Mouse (Mus musculus) limb, embryonic 15.5 days (tissue): ENCODE data around the gene Klhl42. TPM values are rescaled to one million over a fixed set of nuclear protein-coding genes. Genes with fewer than 3 reads are reported as not detected.

Experiments
- ATAC-seq: fragments of 200-750 bp; cut with Nextera tagmentation; 2 replicates; pipeline ENCODE4 v1.8.0; 2017; ENCODE audit warnings: low read depth, moderate TSS enrichment; ENCODE audit not compliant: insufficient number of reproducible peaks, low FRiP score, low TSS enrichment
- H3K27ac ChIP-seq: fragments of 300-500 bp; sonication (generic); 2 replicates; pipeline ENCODE4 v1.5.1; 2015; ENCODE audit warnings: moderate library complexity, mild to moderate bottlenecking, inconsistent platforms
- H3K27me3 ChIP-seq: fragments of 300-500 bp; sonication (generic); 2 replicates; pipeline ENCODE4 v1.6.1; 2015; ENCODE audit warnings: inconsistent platforms
- H3K36me3 ChIP-seq: fragments of 300-500 bp; sonication (generic); 2 replicates; pipeline ENCODE4 v1.6.1; 2015; ENCODE audit warnings: inconsistent platforms
- H3K4me1 ChIP-seq: fragments of 300-500 bp; sonication (generic); 2 replicates; pipeline ENCODE4 v1.6.1; 2015; ENCODE audit warnings: inconsistent platforms
- H3K4me2 ChIP-seq: fragments of 300-500 bp; sonication (generic); 2 replicates; pipeline ENCODE4 v1.6.1; 2015; ENCODE audit warnings: mild to moderate bottlenecking, inconsistent platforms
- H3K4me3 ChIP-seq: fragments of 300-500 bp; sonication (generic); 2 replicates; pipeline ENCODE4 v1.5.1; 2015; ENCODE audit warnings: mild to moderate bottlenecking, inconsistent platforms
- H3K9ac ChIP-seq: fragments of 300-500 bp; sonication (generic); 2 replicates; pipeline ENCODE4 v1.6.1; 2015; ENCODE audit warnings: inconsistent platforms
- H3K9me3 ChIP-seq: fragments of 300-500 bp; sonication (generic); 2 replicates; pipeline ENCODE4 v1.6.1; 2016; ENCODE audit warnings: inconsistent platforms
- WGBS: fragments of 180-500 bp; shearing (Covaris S2); methylation state at CpG from one replicate; pipeline ENCODE4 v1.1.7; 2015; 5-methylcytosine and 5-hydroxymethylcytosine counted together
- polyA plus RNA-seq: library from polyadenylated mRNA; unstranded; fragments of >200 nt; fragmentation: Nextera tagmentation; extraction: Ambion mirVana; gene quantifications from 2 replicates; pipeline ENCODE4 v1.2.1, GENCODE M21; 2015

Klhl42 gene
- polyA plus RNA-seq, 1 experiment from 2014 or later, result 8.3 TPM

GRCm38 (mm10) chr6:147092136-147092535 lies 957 bp downstream of the Klhl42 start:
- no peaks in the 10 kb centered on the region for H3K27me3 ChIP-seq
- peaks cover 29% of the 10 kb centered on the region for H3K4me1 ChIP-seq
- H3K4me3 ChIP-seq, result peak overlapping the region; percentile 85
- no peaks in the 10 kb centered on the region for H3K9me3 ChIP-seq
- peak overlapping the region; percentile 89; the same call in 1 of the 2 replicates for H3K27ac ChIP-seq
- peak overlapping the region; percentile 94 for H3K9ac ChIP-seq
- peak overlapping the region; percentile 83 for H3K4me2 ChIP-seq
- WGBS, result 3% methylated on average over 15 of the region's 15 CpGs
- H3K36me3 ChIP-seq, result peaks cover 3% of the 10 kb centered on the region; the same call in 1 of the 2 replicates
- ATAC-seq, result no peak

GRCm38 (mm10) chr6:147094771-147095170 lies 3.6 kb downstream of the Klhl42 start:
- WGBS, result 75% methylated on average over 7 of the region's 7 CpGs
- H3K4me2 ChIP-seq, result no peak overlapping the region
- no peaks in the 10 kb centered on the region for H3K9me3 ChIP-seq
- no peak for ATAC-seq
- H3K36me3 ChIP-seq, result peaks cover 3% of the 10 kb centered on the region; the same call in 1 of the 2 replicates
- no peak overlapping the region for H3K4me3 ChIP-seq
- no peak overlapping the region for H3K27ac ChIP-seq
- H3K4me1 ChIP-seq, result peaks cover 34% of the 10 kb centered on the region
- H3K27me3 ChIP-seq, result no peaks in the 10 kb centered on the region
- H3K9ac ChIP-seq, result no peak overlapping the region

DNA sequence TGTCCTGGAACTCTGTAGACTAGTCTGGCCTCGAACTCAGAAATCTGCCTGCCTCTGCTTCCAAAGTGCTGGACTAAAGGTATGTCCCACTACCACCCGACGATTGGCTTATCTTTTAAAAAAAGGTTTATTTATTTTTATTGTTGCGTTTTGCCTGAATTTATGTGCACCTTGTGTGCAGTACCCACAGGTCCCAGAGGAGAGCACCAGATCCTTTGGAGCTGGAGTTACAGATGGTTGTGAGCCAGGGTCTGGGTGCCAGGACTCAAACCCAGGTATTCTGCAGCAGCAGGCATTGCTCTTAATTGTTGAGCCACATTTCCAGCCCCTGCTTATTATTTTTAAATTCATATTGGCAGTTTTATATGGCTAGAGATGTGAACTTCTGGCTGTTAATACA lies 4.9 kb downstream of the Klhl42 start:
- Histone ChIP-seq H3K27ac (no peak overlapping the region), H3K36me3 (peaks cover 10% of the 10 kb centered on the region), H3K4me2 (no peak overlapping the region), H3K27me3 (no peaks in the 10 kb centered on the region), H3K4me3 (no peak overlapping the region), H3K9ac (no peak overlapping the region), H3K4me1 (peaks cover 26% of the 10 kb centered on the region), H3K9me3 (no peaks in the 10 kb centered on the region)
- 91% methylated on average over 4 of the region's 4 CpGs for WGBS
- no peak for ATAC-seq

DNA sequence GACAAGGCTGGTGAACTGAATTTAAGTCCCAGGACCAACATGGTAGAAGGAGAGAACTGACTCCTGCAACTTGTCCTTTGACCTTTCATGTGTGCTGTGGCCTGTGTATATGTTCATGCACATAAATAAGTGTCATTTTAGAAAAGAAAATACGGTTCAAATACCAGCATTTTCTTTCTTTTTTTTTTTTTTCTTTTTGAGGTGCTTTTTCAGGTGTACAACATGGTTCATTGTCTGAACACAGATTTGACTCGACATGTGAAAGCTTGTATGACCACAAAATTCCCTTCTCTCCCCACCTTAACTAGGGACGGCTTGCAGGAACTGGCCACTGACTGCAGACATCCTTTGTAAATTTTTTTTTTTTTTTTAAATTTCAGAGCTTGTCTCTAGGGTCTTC lies 5.8 kb downstream of the Klhl42 start:
- 60% methylated on average over 3 of the region's 3 CpGs for whole genome bisulfite sequencing
- no peak overlapping the region for H3K27ac ChIP-seq
- ATAC-seq, result no peak
- H3K4me3 ChIP-seq, result no peak overlapping the region
- peaks cover 24% of the 10 kb centered on the region for H3K4me1 ChIP-seq
- H3K4me2 ChIP-seq, result no peak overlapping the region
- no peaks in the 10 kb centered on the region for H3K9me3 ChIP-seq
- no peak overlapping the region for H3K9ac ChIP-seq
- no peaks in the 10 kb centered on the region for H3K27me3 ChIP-seq
- H3K36me3 ChIP-seq, result peaks cover 15% of the 10 kb centered on the region

DNA sequence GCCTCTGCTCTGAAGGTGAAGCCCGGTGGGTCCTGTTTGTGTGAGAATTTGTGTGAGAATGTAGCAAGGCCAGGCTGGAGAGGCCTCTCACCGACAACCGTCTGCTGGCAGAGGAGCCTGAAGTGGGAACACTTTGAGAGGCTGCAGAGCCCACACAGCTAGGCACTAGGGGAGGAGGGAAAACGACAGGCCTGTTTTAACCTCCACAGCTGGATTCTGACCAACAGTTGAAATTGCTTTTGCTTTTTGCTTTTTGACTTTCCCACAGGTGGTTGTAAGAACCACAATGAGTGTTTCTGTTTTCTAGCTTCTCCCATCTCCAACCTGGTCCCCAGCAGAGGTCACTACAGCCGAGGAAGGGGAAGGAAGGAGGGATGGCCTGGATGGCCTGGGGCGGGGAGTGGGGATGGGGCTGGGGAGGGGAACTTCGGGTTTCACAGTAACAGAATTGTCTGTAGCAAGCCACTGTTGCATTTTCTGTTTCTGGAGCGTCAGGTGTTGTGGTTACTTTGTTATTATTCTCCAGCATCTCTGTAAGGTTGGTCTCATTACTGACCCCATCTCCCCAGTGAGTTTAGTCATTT lies 6.3 kb downstream of the Klhl42 start:
- no peak overlapping the region for H3K27ac ChIP-seq
- WGBS, result 42% methylated on average over 8 of the region's 8 CpGs

DNA sequence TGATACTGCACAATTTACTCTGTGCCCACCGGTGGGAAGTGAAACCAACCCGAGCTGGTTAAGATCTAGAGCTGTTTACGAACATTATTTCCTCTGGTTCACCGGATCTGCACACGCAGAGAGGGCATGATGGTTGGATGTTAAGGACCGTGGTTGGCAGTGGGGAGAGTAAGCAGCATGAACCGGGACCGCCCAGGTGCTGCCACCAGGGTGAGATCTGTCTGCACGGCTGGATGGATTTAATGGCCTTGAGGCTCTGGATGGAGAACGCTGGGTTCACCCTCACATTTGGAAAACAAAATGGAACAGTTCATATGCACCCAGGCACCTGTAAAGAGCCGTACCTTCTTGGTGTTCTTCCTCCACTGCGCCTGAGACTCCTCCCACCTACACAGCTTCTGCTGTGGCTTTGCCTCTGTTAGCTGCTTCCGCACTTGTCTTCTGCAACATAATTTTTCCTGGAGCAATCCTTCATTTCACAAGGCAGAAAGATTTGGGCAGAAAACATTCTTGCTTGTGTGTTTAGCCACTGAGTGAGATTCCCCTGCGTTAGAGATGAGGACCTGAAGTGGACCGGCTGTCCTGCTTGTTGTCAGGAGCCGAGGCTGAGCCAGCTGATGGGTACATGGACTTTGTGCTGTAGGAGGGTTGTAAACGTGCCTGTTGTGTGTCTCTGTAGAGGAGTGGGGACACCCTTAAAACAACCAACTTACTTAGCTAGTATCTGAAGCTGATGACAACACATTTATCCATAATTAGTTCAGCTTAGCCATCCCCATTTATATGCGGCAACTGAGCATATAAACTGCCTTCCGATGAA lies 8.5 kb downstream of the Klhl42 start:
- 69% methylated on average over 19 of the region's 19 CpGs for WGBS

More for the DNA sequence above, 6.3 kb downstream of the Klhl42 start:
- ATAC-seq, result no peak
- Histone ChIP-seq H3K4me1 (peaks cover 19% of the 10 kb centered on the region), H3K9me3 (no peaks in the 10 kb centered on the region), H3K36me3 (peaks cover 15% of the 10 kb centered on the region), H3K27me3 (no peaks in the 10 kb centered on the region), H3K4me3 (no peak overlapping the region), H3K9ac (no peak overlapping the region), H3K4me2 (no peak overlapping the region)

DNA sequence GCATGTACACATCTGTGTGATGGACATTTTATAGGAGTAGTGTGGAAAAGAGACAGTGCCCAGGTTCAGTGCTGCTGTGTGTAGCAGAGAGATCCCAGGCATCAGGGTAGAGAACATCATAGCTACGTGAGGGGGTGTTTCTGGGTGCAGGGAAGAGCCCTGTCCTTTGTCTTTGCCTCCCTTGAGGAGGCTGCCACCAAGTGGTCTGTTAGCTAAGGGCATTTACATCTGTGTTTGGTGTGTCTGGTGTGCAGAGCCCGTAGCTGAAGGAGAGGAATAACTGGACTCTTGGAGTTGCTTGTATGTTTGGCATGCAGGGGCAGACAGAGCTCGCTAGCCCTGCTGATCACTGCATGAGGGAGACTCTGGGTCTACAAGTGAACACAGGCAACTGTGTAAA lies 11.1 kb downstream of the Klhl42 start:
- H3K9me3 ChIP-seq, result no peaks in the 10 kb centered on the region
- H3K4me1 ChIP-seq, result peaks cover 3% of the 10 kb centered on the region; the same call in 1 of the 2 replicates
- H3K36me3 ChIP-seq, result peaks cover 42% of the 10 kb centered on the region
- no peak overlapping the region for H3K4me3 ChIP-seq
- no peak for ATAC-seq
- H3K27ac ChIP-seq, result no peak overlapping the region
- H3K27me3 ChIP-seq, result no peaks in the 10 kb centered on the region
- H3K4me2 ChIP-seq, result no peak overlapping the region
- WGBS, result 87% methylated on average over 3 of the region's 3 CpGs
- no peak overlapping the region for H3K9ac ChIP-seq

More for the DNA sequence above, 8.5 kb downstream of the Klhl42 start:
- no peaks in the 10 kb centered on the region for H3K27me3 ChIP-seq
- ATAC-seq, result no peak
- H3K9me3 ChIP-seq, result no peaks in the 10 kb centered on the region
- no peak overlapping the region for H3K27ac ChIP-seq
- H3K4me1 ChIP-seq, result peaks cover 7% of the 10 kb centered on the region; the same call in 1 of the 2 replicates
- no peak overlapping the region for H3K4me3 ChIP-seq
- H3K36me3 ChIP-seq, result peaks cover 28% of the 10 kb centered on the region
- H3K9ac ChIP-seq, result no peak overlapping the region
- H3K4me2 ChIP-seq, result no peak overlapping the region

- Histone ChIP-seq H3K4me3 (no peak overlapping the region), H3K27me3 (no peaks in the 10 kb centered on the region), H3K27ac (no peak overlapping the region), H3K9me3 (no peaks in the 10 kb centered on the region), H3K4me2 (no peak overlapping the region), H3K4me1 (no peaks in the 10 kb centered on the region), H3K9ac (no peak overlapping the region), H3K36me3 (peaks cover 63% of the 10 kb centered on the region)
- no peak for ATAC-seq
- WGBS, result 93% methylated on average over 1 of the region's 1 CpGs
Measured at GRCm38 (mm10) chr6:147105529-147105928, 14.3 kb downstream of the Klhl42 start.

DNA sequence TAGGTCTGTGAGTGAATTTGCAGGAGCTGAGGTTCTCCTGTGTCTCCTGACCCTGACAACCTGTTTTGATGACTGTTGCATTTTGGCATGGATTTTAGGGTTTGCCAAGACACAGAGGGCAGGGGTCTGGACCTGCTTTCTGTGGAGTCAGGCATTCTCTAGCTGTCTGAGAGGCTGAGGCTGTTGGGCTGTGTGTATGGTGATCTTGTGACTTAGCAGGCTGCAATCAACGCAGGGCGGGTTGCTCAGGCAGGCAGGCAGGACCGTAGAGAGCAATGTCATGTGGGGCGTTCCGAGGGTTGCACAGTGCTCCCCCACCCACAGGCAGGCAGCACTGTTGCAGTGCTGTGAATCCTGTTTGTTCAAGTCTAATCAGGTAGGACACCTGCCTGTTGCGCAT lies 15.5 kb downstream of the Klhl42 start:
- H3K27me3 ChIP-seq, result no peaks in the 10 kb centered on the region
- WGBS, result 92% methylated on average over 6 of the region's 6 CpGs
- H3K9me3 ChIP-seq, result no peaks in the 10 kb centered on the region
- H3K4me2 ChIP-seq, result no peak overlapping the region
- peaks cover 59% of the 10 kb centered on the region for H3K36me3 ChIP-seq
- H3K9ac ChIP-seq, result no peak overlapping the region
- no peak overlapping the region for H3K27ac ChIP-seq
- H3K4me1 ChIP-seq, result no peaks in the 10 kb centered on the region
- H3K4me3 ChIP-seq, result no peak overlapping the region
- ATAC-seq, result no peak

GRCm38 (mm10) chr6:147109283-147109682 lies 18.1 kb downstream of the Klhl42 start:
- no peak for ATAC-seq
- Histone ChIP-seq H3K36me3 (peaks cover 55% of the 10 kb centered on the region), H3K9me3 (no peaks in the 10 kb centered on the region), H3K9ac (no peak overlapping the region), H3K27me3 (no peaks in the 10 kb centered on the region), H3K27ac (no peak overlapping the region), H3K4me1 (no peaks in the 10 kb centered on the region), H3K4me2 (no peak overlapping the region), H3K4me3 (no peak overlapping the region)
- WGBS, result 92% methylated on average over 7 of the region's 7 CpGs

- H3K9me3 ChIP-seq, result no peaks in the 10 kb centered on the region
- ATAC-seq, result no peak
- H3K4me3 ChIP-seq, result no peak overlapping the region
- 8% methylated on average over 10 of the region's 10 CpGs for WGBS
- H3K27me3 ChIP-seq, result peaks cover 6% of the 10 kb centered on the region; the same call in 1 of the 2 replicates
- H3K36me3 ChIP-seq, result peaks cover 8% of the 10 kb centered on the region
- no peaks in the 10 kb centered on the region for H3K4me1 ChIP-seq
- H3K27ac ChIP-seq, result no peak overlapping the region
- H3K9ac ChIP-seq, result no peak overlapping the region
- H3K4me2 ChIP-seq, result no peak overlapping the region
Measured at GRCm38 (mm10) chr6:147116579-147116978, 25.4 kb downstream of the Klhl42 start.

DNA sequence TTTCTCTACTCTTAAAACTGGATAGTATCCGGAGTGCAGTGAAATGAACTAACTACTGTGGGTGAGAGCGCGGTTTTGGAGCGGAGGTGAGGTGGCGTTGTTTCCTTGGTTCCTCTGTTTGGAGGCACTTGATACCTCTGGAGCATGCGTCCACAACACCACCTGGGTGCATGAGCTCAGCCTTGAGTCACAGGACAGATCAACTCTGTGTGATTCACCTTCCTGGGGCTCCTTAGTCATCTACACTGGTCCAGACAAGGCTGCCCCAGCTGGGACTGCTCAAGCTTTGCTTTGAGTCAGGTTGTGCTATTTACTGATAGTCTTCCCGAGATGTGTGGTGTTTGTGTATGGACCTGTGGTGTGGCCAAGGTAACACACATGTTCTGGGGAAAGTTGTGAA lies 26.6 kb downstream of the Klhl42 start:
- Histone ChIP-seq H3K27me3 (peaks cover 6% of the 10 kb centered on the region; the same call in 1 of the 2 replicates), H3K9ac (no peak overlapping the region), H3K36me3 (peaks cover 3% of the 10 kb centered on the region; the same call in 1 of the 2 replicates), H3K4me3 (no peak overlapping the region), H3K4me1 (no peaks in the 10 kb centered on the region), H3K4me2 (no peak overlapping the region), H3K9me3 (no peaks in the 10 kb centered on the region), H3K27ac (no peak overlapping the region)
- WGBS, result 94% methylated on average over 7 of the region's 7 CpGs
- ATAC-seq, result no peak
